Mouse (Mus musculus) thymus, adult 2 months (tissue): ENCODE results near the gene Tcf12.

Source experiments
- CTCF ChIP-seq: fragments of 200-500 bp; IDR thresholded peaks from 2 replicates; pipeline ENCODE4 v1.5.1; 2012; ENCODE audit warnings: mild to moderate bottlenecking, control low read depth, low read length, moderate library complexity, borderline replicate concordance; ENCODE audit not compliant: control insufficient read depth, poor library complexity, insufficient read depth; ENCODE audit errors: extremely low read depth
- POLR2A ChIP-seq: fragments of 200-500 bp; IDR thresholded peaks from 2 replicates; pipeline ENCODE4 v1.6.1; 2012; ENCODE audit warnings: mild to moderate bottlenecking, low read length, control low read depth, moderate library complexity; ENCODE audit not compliant: control insufficient read depth, poor library complexity, insufficient read depth; ENCODE audit errors: extremely low read depth

GRCm38 (mm10) chr9:72039369-72039768 is 72.3 kb downstream of the Tcf12 start:
- no peak for TF ChIP-seq CTCF
- TF ChIP-seq POLR2A, result no peak
